Mouse (Mus musculus) cortical plate, adult 2 months (tissue): ENCODE results near the gene Gm7075.

ENCODE experiments used
- CTCF ChIP-seq: fragments of 200-500 bp; IDR thresholded peaks from 2 replicates; pipeline ENCODE4 v1.5.1; 2011; ENCODE audit warnings: mild to moderate bottlenecking, control low read depth, low read length; ENCODE audit not compliant: insufficient read depth; ENCODE audit errors: extremely low read depth
- POLR2A ChIP-seq: fragments of 200-500 bp; IDR thresholded peaks from 2 replicates; pipeline ENCODE4 v1.6.1; 2011; ENCODE audit warnings: mild to moderate bottlenecking, low read length, control low read depth; ENCODE audit not compliant: insufficient read depth; ENCODE audit errors: extremely low read depth

GRCm38 (mm10) chr10:63415287-63415686 lies 6.3 kb downstream of the Gm7075 start:
- TF ChIP-seq CTCF (no peak), POLR2A (no peak)
